Mouse (Mus musculus): Measurements from ENCODE around the gene Kif14.

DNA sequence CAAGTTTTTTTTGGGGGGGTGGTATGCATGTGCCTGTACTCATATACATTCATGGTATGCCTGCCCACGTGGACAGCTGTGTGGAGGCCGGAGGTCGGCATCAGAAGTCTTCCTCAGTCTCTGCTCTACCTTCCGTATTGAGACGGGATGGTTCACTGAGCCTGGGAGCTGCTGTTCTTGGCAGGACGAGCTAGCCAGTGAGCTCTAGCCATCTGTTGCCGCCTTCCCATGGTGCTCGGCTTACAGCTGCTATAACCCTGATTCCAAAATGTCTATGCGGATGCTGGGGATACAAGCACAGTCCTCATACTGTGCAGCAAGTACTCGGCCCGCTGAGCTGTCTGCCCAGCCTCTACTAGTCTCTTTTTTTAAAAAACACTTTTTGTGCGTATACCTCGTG, 33.2 kb downstream of the Kif14 start:
- TF ChIP-seq POLR2A (IDR thresholded peaks at IDR 0.05; ENCODE audit: control insufficient read depth in 1 of 2, insufficient read depth in 1 of 2, low read depth in 1 of 2, low read length in 2 of 2, poor library complexity in 1 of 2) (no peak), CTCF (IDR thresholded peaks at IDR 0.05 in 2 of 3, conservative IDR thresholded peaks at IDR 0.05 in 1 of 3; ENCODE audit: control insufficient read depth in 1 of 3, insufficient read depth in 1 of 3, low read depth in 2 of 3, low read length in 3 of 3, poor library complexity in 1 of 3, severe bottlenecking in 1 of 3) (no peak), USF1 (IDR thresholded peaks at IDR 0.05; ENCODE audit: low read depth, low read length) (no peak), EP300 (IDR thresholded peaks at IDR 0.05; ENCODE audit: low read depth in 1 of 2, low read length in 2 of 2) (no peak), MEF2A (IDR thresholded peaks at IDR 0.05; ENCODE audit: extremely low read depth, insufficient replicate concordance, low read depth, low read length, poor library complexity, severe bottlenecking) (no peak), ZNF384 (IDR thresholded peaks at IDR 0.05; ENCODE audit: low read depth, low read length) (no peak), TCF12 (IDR thresholded peaks at IDR 0.05; ENCODE audit: low read depth, low read length) (no peak)
